ENCODE assay signal across 10 mouse cellular contexts in genomic region chr13:45749937-45750336, GRCm38 (mm10).
A peak's percentile ranks its signal among the peaks of the same experiment; 100 is the strongest.
DNase-seq lines count a peak whose midpoint lies in the region; ATAC-seq and TF ChIP-seq lines count a peak whose summit lies in the region.
"Had no signal": no experiment of that assay in that cellular context is flagged by ENCODE, and none has a peak within 500 bp of the region (broad histone marks: within the 10 kb centered on the region; RNA-seq: fewer than 3 reads in every experiment).

No protein-coding gene starts in this region.

- TF ChIP-seq CTCF in bone marrow macrophage, adult 2 months (IDR thresholded peaks at IDR 0.05; ENCODE audit: low read depth, low read length): no peak

- no peaks in the 10 kb centered on the region for H3K27me3 ChIP-seq in liver, embryonic 16.5 days (ENCODE audit: control insufficient read depth, insufficient read depth, low read depth, low read length)
- no peaks in the 10 kb centered on the region for H3K27me3 ChIP-seq in liver, embryonic 11.5 days (replicated peaks; ENCODE audit: control insufficient read depth, insufficient read depth, low read length)
- H3K27me3 ChIP-seq in heart, embryonic 15.5 days: no peaks in the 10 kb centered on the region
- H3K27me3 ChIP-seq in limb, embryonic 15.5 days: no peaks in the 10 kb centered on the region
- H3K27me3 ChIP-seq: liver, embryonic 12.5 days had no signal

- no peak overlapping the region for H3K27ac ChIP-seq in liver, embryonic 16.5 days (ENCODE audit: low read length)
- no peak overlapping the region for H3K27ac ChIP-seq in liver, embryonic 11.5 days (ENCODE audit: low read depth, low read length)
- H3K27ac ChIP-seq in bone marrow macrophage, adult 2 months (ENCODE audit: insufficient read depth, low read depth, low read length): 0 out of 2 replicates have a peak overlapping the region, but pooled peaks have one; percentile 8
- peak overlapping the region; percentile 65 for H3K27ac ChIP-seq in heart, embryonic 15.5 days
- H3K27ac ChIP-seq in limb, embryonic 15.5 days: peak overlapping the region; percentile 11; the same call in 1 of the 2 replicates

- H3K4me1 ChIP-seq in liver, embryonic 16.5 days (ENCODE audit: control insufficient read depth, low read depth, low read length): no peaks in the 10 kb centered on the region
- H3K4me1 ChIP-seq in liver, embryonic 11.5 days (replicated peaks; ENCODE audit: control insufficient read depth, insufficient read depth, low read length): peaks cover 3% of the 10 kb centered on the region; the same call in 1 of the 2 replicates
- peaks cover 32% of the 10 kb centered on the region for H3K4me1 ChIP-seq in bone marrow macrophage, adult 2 months (ENCODE audit: control insufficient read depth, insufficient read depth, low read length)
- peaks cover 29% of the 10 kb centered on the region for H3K4me1 ChIP-seq in heart, embryonic 15.5 days (replicated peaks)
- peaks cover 29% of the 10 kb centered on the region; the same call in 1 of the 2 replicates for H3K4me1 ChIP-seq in limb, embryonic 15.5 days

- no peak for TF ChIP-seq POLR2A in bone marrow macrophage, adult 2 months (IDR thresholded peaks at IDR 0.05; ENCODE audit: borderline replicate concordance, low read depth, low read length)

- ATAC-seq in liver, embryonic 16.5 days (ENCODE audit: low read depth): 0 out of 2 replicates have a peak, but pooled peaks have one; percentile 24
- no peak for ATAC-seq in liver, embryonic 11.5 days (replicated peaks; ENCODE audit: low FRiP score)
- ATAC-seq in heart, embryonic 15.5 days (replicated peaks; ENCODE audit: insufficient number of reproducible peaks, insufficient read depth, low FRiP score, low read depth): no peak
- no peak for ATAC-seq in limb, embryonic 15.5 days (ENCODE audit: insufficient number of reproducible peaks, low FRiP score, low TSS enrichment, low read depth)
- no peak for ATAC-seq in inflammation-experienced regulatory T-cells, adult 6 months
- ATAC-seq: liver, embryonic 12.5 days had no signal

- no peak overlapping the region for H3K4me2 ChIP-seq in liver, embryonic 16.5 days (ENCODE audit: low read depth, low read length)
- H3K4me2 ChIP-seq in liver, embryonic 11.5 days: no peak overlapping the region
- no peak overlapping the region for H3K4me2 ChIP-seq in heart, embryonic 15.5 days
- H3K4me2 ChIP-seq in limb, embryonic 15.5 days: no peak overlapping the region
- H3K4me2 ChIP-seq: liver, embryonic 12.5 days had no signal

- H3K9ac ChIP-seq in liver, embryonic 16.5 days (ENCODE audit: low read depth, low read length): no peak overlapping the region
- H3K9ac ChIP-seq in liver, embryonic 11.5 days (ENCODE audit: low read depth, low read length): no peak overlapping the region
- H3K9ac ChIP-seq in heart, embryonic 15.5 days: no peak overlapping the region
- H3K9ac ChIP-seq in limb, embryonic 15.5 days: no peak overlapping the region
- H3K9ac ChIP-seq: liver, embryonic 12.5 days had no signal

- no peaks in the 10 kb centered on the region for H3K36me3 ChIP-seq in liver, embryonic 16.5 days (ENCODE audit: control insufficient read depth, insufficient read depth)
- no peaks in the 10 kb centered on the region for H3K36me3 ChIP-seq in liver, embryonic 11.5 days (ENCODE audit: control insufficient read depth, insufficient read depth, low read length)
- H3K36me3 ChIP-seq in heart, embryonic 15.5 days: no peaks in the 10 kb centered on the region
- no peaks in the 10 kb centered on the region for H3K36me3 ChIP-seq in limb, embryonic 15.5 days
- H3K36me3 ChIP-seq: liver, embryonic 12.5 days had no signal

- WGBS in liver, embryonic 16.5 days (ENCODE audit: insufficient replicate concordance): 29% methylated on average over 1 of the region's 1 CpGs
- WGBS in liver, embryonic 11.5 days: 34% methylated on average over 1 of the region's 1 CpGs
- 6% methylated on average over 1 of the region's 1 CpGs for WGBS in heart, embryonic 15.5 days
- WGBS in limb, embryonic 15.5 days: 86% methylated on average over 1 of the region's 1 CpGs

- H3K4me3 ChIP-seq in liver, embryonic 16.5 days (ENCODE audit: low read depth, low read length): no peak overlapping the region
- no peak overlapping the region for H3K4me3 ChIP-seq in liver, embryonic 11.5 days (ENCODE audit: low read depth, low read length)
- H3K4me3 ChIP-seq in bone marrow macrophage, adult 2 months (ENCODE audit: insufficient read depth, low read length): no peak overlapping the region
- no peak overlapping the region for H3K4me3 ChIP-seq in heart, embryonic 15.5 days
- no peak overlapping the region for H3K4me3 ChIP-seq in limb, embryonic 15.5 days
- H3K4me3 ChIP-seq: liver, embryonic 12.5 days had no signal

- no peak for DNase-seq in liver, embryonic 11.5 days (ENCODE audit: low spot score)
- DNase-seq in layer of hippocampus, adult 9-11 months: no peak
- no peak for DNase-seq in adrenal gland, postnatal 4 days (ENCODE audit: low spot score in 2 of 2)
- DNase-seq: adrenal gland, postnatal 36 days had no signal

- no peaks in the 10 kb centered on the region for H3K9me3 ChIP-seq in liver, embryonic 16.5 days (replicated peaks; ENCODE audit: control insufficient read depth, low read length)
- H3K9me3 ChIP-seq in liver, embryonic 11.5 days (ENCODE audit: control insufficient read depth, low read length): no peaks in the 10 kb centered on the region
- no peaks in the 10 kb centered on the region for H3K9me3 ChIP-seq in heart, embryonic 15.5 days (replicated peaks)
- H3K9me3 ChIP-seq in limb, embryonic 15.5 days: no peaks in the 10 kb centered on the region
- H3K9me3 ChIP-seq: liver, embryonic 12.5 days had no signal

Comparison
In these comparisons a context has a peak if more than half of its experiments do, and no peak if none do; other contexts are left out.
1. H3K27ac ChIP-seq: peak in bone marrow macrophage, adult 2 months (single experiment), heart, embryonic 15.5 days (single experiment) and limb, embryonic 15.5 days (single experiment); none in liver, embryonic 16.5 days (single experiment) and liver, embryonic 11.5 days (single experiment).